Mouse (Mus musculus) olfactory bulb, adult 2 months (tissue): ENCODE data around the gene Akap5.

ENCODE experiments used
- CTCF ChIP-seq: fragments of 200-500 bp; IDR thresholded peaks from 2 replicates; pipeline ENCODE4 v1.5.1; 2012; ENCODE audit warnings: low read depth, mild to moderate bottlenecking, low read length, moderate library complexity; ENCODE audit not compliant: insufficient read depth
- POLR2A ChIP-seq: fragments of 200-500 bp; IDR thresholded peaks from 2 replicates; pipeline ENCODE4 v1.6.1; 2012; ENCODE audit warnings: mild to moderate bottlenecking, low read depth, low read length, moderate library complexity; ENCODE audit not compliant: insufficient read depth

GRCm38 (mm10) chr12:76361405-76362302 lies 37.0 kb downstream of the Akap5 start:
- TF ChIP-seq CTCF (no peak), POLR2A (no peak)
